Mouse (Mus musculus): Measurements from ENCODE around the gene Myo3a.

The Myo3a gene

GRCm38 (mm10) chr2:22620978-22621827 lies 393.9 kb downstream of the Myo3a start:
- DNase-seq (ENCODE audit: low read depth), result no peak

GRCm38 (mm10) chr2:22621828-22622731 lies 394.8 kb downstream of the Myo3a start, which contains the start of gene Gad2:
Gene Gad2, plus strand, starts transcription at chr2:22622205.
- no peak for DNase-seq (ENCODE audit: low read depth)

DNA sequence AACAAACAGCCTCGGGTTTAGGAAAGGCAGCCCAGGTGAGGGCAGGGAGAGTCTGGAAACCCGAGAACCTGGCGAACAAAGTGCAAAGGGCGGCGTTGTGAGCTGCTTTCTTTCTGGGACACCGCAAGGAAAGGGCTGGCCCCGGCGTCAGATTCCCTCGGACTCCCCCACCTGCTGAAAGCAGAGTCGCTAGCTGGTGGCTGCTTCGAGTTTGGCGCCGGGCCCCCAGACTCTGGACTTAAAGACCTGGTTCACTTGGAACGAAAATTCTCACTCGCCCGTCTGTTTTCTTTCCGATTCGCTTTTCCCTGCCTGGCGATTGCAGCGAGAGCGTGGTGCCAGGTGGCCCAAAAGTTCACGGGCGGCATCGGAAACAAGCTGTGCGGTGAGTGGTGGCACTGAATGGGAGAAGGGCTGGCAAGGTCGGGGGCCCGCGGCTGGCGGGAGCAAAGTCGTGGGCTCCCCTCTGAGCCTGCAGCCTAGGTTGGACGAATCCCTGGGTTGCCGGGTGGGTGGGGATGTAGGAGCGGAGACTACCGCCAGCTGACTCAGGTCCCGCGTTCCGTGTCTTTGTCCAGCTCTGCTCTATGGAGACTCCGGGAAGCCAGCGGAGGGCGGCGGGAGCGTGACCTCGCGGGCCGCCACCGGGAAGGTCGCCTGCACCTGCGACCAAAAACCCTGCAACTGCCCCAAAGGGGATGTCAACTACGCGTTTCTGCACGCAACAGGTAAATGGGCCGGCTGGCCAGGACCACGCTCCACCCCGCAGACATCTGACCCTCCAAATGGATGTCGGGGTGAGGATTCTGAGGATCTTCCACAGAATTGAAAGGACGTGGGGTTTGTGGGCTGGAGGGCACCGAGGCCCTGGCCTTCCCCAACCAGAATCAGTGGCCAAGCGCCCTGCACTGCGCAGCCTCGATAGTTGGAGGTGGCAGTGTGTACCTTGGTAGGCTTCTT lies 396.1 kb downstream of the Myo3a start:
- no peak for DNase-seq (ENCODE audit: low read depth)

- no peak for DNase-seq (ENCODE audit: low read depth)
These were observed 397.1 kb downstream of the Myo3a start for GRCm38 (mm10) chr2:22624188-22624975.

DNA sequence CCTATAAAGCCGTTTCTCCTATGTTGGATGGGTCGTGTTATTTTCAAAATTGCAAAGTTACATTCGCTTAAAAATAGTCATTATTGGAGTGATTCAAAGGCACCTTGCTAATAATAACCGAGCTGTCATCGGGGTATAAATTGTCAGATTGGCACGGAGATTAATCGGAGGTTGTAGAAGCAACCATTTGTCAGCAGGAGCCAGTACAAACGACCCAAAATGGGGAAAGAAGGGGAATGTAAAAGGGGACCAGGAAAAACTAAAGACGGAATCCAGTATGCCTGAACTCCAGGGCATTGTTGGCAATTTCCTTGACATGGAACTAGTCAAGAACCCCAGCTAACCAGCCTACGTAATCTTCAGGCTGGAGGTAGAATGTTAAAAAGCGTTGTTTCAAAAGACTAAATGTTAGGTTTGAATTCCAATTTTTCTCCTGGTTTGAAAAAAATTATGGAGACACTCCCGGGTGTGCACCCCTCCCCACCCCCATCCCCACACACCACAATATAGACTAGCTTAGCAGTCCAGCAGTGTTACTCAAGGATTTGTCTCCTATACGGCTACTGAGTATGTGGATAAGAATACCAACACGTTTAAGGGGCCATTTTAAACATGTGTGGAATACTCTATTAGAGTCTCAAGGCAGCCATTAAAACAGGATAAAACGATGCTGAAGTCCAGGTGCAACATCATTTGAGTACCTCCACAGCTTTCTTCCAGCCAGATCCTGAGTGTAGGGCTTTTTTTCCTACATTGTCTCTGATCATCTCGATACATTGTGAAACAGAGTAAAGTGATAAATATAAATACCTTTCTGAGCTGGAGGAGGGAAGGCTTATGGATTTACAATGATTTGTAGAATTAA lies 398.0 kb downstream of the Myo3a start:
- DNase-seq (ENCODE audit: low read depth), result no peak

DNA sequence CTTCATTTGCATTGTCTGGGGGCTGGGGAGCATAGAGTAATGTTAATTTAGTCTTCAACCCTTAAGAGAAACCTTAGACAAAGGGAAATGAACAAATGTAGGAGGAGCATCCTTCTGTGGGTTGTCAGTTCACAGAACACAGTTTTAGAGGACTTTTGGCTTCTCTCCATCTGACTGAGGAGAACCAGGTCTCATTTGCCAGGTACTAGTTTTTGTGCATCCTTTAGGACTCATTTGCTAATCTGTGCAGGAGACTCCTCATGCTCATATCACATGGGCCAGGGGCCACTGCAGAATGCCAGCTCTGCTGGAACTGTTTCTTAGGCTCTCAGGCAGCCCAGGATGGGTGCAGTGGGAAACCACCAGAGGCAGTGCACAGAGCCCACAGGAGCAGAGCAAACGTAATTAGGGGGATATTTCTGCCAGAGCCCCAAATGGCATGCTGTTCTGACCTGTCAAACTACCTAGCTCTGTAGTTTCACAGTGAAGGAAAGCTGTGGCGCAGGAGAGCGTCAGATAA lies 399.9 kb downstream of the Myo3a start:
- no peak for DNase-seq (ENCODE audit: low read depth)

DNA sequence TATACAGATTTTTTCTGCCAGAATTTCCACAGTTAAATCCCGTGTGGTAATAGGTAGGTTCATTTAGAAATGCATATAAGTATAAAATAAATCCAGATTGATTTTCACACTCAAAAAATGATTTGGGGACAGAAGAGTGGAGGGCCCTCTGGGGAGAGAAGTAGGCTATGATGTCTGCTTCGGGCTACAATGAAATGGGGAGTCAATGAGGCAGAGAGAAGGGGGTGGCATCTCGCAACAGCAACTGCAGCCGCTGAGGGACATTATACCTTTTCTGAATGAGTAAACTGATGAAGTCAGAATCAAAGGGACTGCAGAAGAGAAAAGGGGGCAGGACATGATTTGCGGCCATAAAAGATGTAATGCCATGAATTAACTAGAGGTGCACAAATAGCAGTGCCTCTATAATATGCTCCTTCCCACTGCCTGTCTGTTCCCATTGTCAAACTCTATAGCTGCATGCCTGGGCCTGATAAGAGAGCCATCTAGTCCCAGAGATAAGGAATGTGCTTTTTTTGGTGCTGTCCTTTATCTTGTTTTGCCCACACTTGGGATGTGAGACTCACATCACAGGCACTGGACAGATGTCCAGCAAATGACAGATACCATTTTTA lies 400.6 kb downstream of the Myo3a start:
- no peak for DNase-seq (ENCODE audit: low read depth)

GRCm38 (mm10) chr2:22634766-22635165 lies 407.5 kb downstream of the Myo3a start:
- DNase-seq (ENCODE audit: low read depth), result no peak

DNA sequence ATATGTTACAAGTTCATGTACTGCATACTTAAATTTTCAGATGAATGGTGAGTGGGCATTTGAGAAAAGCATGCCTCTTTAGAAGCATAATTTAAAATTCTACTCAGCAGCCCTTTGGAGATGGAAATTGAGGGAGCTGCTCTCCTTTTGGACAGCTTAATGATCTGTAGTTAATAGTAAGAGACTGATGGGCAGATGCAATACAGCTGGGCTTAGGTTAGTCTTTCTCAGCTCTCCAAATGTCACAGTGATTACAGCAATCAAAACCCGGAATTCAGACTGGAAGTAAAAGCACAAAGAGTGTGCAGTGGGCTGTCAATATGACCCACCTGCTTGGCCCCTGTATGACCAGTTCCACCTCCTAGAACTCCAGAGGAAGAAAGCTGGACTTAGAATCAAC lies 418.8 kb downstream of the Myo3a start:
- no peak for DNase-seq (ENCODE audit: low read depth)

- DNase-seq (ENCODE audit: low read depth), result no peak
These were observed 421.1 kb downstream of the Myo3a start for GRCm38 (mm10) chr2:22648394-22648793.

DNA sequence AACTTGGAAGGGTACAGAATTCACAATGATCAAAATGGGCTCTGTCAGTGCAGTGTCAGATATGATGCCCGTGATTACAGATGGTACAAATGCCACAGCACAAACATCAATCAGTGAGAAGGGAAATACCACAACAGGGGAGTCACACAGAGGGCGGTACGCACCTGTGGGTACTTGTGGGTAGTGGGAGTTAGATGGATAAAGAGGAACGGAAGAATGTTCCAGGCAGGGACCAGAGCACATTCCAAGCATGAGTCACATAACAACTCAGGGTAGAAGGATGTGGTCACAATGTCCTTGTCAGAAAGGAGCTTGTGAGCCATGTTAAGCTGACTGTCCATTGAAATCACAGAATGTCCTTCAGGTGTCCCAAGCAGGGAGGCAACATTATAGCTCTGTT lies 424.5 kb downstream of the Myo3a start:
- DNase-seq (ENCODE audit: low read depth), result no peak

DNA sequence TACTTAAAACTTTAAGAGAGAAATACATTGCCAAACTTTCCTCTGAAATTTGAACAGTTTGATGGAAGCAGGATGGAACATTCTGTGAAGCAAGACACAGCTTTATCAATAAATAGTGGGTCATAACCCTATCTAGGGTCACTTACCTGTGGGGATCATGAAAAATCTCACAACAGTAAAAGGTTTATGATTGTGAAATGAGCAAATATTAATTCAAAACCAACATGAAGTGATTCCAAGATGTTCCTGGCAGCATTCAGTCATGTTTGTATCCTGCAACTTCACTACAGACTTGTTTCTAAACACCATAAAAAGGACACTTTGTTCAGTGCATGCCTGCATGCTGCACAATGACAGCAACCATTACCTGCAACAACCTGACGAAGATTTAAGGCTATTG lies 436.4 kb downstream of the Myo3a start:
- DNase-seq (ENCODE audit: low read depth), result no peak

All from c-Kit-positive CD71-positive TER-119-negative erythroid progenitor cells, embryonic 14.5 days (primary cell).